Mouse (Mus musculus): Measurements from ENCODE around the gene Ubxn6. TPM values are rescaled to one million over a fixed set of nuclear protein-coding genes. Genes with fewer than 3 reads are reported as not detected.

Ubxn6 gene
- polyA plus RNA-seq, 1 experiment = 45.3 TPM

DNA sequence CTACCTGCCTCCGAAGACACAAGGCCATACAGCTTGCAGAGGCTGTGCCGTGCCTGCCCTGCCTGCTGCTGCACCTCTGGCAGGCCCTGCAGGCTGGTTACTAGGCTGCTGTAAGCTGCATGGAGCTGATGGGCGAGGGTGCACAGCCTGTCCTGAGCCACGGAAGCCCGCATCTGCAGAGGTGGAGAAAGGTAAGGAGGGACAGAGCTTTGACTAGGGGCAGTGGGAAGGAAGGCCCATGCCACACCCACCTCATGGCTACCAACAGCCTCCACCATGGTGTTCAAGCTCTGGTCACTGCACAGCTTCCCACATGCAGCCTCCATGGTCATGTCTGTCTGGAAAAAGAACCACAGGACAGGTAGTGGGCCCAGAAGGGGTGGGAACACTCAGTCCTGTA lies 27.3 kb upstream of the Ubxn6 start:
- DNase-seq (ENCODE audit: low read depth in 1 of 2, low spot score in 2 of 2) = no peak
- H3K4me1 ChIP-seq (ENCODE audit: control insufficient read depth, insufficient read depth, insufficient read length) = no peaks in the 10 kb centered on the region
- peaks cover 44% of the 10 kb centered on the region for H3K36me3 ChIP-seq (ENCODE audit: control insufficient read depth, insufficient read depth, low read length)
- TF ChIP-seq CTCF (IDR thresholded peaks at IDR 0.05; ENCODE audit: extremely low read depth, insufficient read depth, insufficient read length, insufficient replicate concordance) (no peak), POLR2A (IDR thresholded peaks at IDR 0.05; ENCODE audit: low read depth, low read length) (no peak)
- H3K4me3 ChIP-seq (ENCODE audit: extremely low read depth, insufficient read depth, insufficient read length) = no peak overlapping the region
- H3K27me3 ChIP-seq (ENCODE audit: control insufficient read depth, insufficient read depth, low read length) = no peaks in the 10 kb centered on the region
- WGBS = 92% methylated on average over 5 of the region's 5 CpGs
- H3K27ac ChIP-seq (ENCODE audit: insufficient read depth, low read length) = no peak overlapping the region

DNA sequence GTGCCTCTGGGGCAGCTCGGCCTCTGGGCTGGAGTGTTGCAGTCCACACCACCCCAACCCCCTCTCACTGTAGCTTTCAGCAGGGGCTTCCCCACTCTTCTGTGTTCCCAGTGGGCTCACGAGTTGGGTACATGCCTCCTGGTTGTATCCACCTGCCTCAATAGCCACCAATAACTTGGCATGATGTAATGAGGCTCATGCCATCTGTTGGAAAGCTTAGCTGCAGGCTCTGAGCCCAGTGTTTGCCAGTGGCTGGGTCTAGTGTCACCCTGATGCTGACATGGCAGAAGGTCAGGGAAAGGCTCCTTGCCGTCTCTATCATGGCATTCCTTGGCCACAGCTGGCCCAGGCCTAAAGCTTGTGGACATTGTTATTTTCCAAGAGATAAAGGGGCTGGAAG lies 26.0 kb upstream of the Ubxn6 start:
- no peak for DNase-seq (ENCODE audit: low read depth in 1 of 2, low spot score in 2 of 2)
- Histone ChIP-seq H3K36me3 (ENCODE audit: control insufficient read depth, insufficient read depth, low read length) (peaks cover 57% of the 10 kb centered on the region), H3K27ac (ENCODE audit: insufficient read depth, low read length) (no peak overlapping the region), H3K4me1 (ENCODE audit: control insufficient read depth, insufficient read depth, insufficient read length) (no peaks in the 10 kb centered on the region), H3K27me3 (ENCODE audit: control insufficient read depth, insufficient read depth, low read length) (no peaks in the 10 kb centered on the region), H3K4me3 (ENCODE audit: extremely low read depth, insufficient read depth, insufficient read length) (no peak overlapping the region)
- TF ChIP-seq CTCF (IDR thresholded peaks at IDR 0.05; ENCODE audit: extremely low read depth, insufficient read depth, insufficient read length, insufficient replicate concordance) = no peak
- no peak for TF ChIP-seq POLR2A (IDR thresholded peaks at IDR 0.05; ENCODE audit: low read depth, low read length)
- 92% methylated on average over 3 of the region's 3 CpGs for WGBS

DNA sequence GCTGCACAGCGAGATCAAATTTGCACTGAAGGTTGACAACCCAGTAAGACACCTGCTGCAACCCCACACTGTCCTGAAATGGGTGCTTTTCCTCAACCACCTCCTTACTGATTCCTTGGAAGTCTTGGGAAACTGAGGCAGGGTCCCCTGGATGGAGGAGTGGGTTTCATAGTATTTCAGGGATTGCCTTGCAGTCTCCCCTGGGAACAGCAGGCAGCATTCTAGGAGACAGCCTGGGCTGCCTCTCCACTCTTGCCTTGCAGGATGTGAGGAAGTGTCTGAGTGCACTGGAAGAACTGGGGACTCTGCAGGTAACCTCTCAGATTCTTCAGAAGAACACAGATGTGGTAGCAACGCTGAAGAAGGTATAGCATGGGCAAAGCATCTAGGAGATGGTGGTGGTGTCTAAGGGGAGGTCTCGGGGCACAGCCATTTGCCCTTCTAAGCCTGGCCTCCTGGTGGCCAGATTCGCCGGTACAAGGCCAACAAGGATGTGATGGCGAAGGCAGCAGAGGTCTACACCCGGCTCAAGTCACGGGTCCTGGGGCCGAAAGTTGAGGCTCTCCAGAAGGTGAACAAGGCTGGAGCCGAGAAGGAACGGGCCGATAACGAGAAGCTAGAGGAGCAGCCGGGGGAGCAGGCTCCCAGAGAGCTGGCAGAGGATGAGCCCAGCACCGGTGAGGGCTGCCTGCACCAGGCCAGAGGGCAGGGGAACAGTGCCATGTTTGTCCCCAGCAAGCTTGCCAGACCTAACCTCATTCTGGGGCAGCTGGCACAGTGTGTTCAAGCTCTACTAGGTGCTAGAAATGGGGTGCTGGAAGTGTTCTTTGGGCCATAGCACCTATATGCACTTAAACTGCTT lies 24.1 kb upstream of the Ubxn6 start:
- Histone ChIP-seq H3K36me3 (ENCODE audit: control insufficient read depth, insufficient read depth, low read length) (peaks cover 59% of the 10 kb centered on the region), H3K4me1 (ENCODE audit: control insufficient read depth, insufficient read depth, insufficient read length) (no peaks in the 10 kb centered on the region), H3K4me3 (ENCODE audit: extremely low read depth, insufficient read depth, insufficient read length) (no peak overlapping the region), H3K27ac (ENCODE audit: insufficient read depth, low read length) (no peak overlapping the region), H3K27me3 (ENCODE audit: control insufficient read depth, insufficient read depth, low read length) (no peaks in the 10 kb centered on the region)
- WGBS = 93% methylated on average over 15 of the region's 15 CpGs
- TF ChIP-seq POLR2A (IDR thresholded peaks at IDR 0.05; ENCODE audit: low read depth, low read length) (no peak), CTCF (IDR thresholded peaks at IDR 0.05; ENCODE audit: extremely low read depth, insufficient read depth, insufficient read length, insufficient replicate concordance) (no peak)
- no peak for DNase-seq (ENCODE audit: low read depth in 1 of 2, low spot score in 2 of 2)

DNA sequence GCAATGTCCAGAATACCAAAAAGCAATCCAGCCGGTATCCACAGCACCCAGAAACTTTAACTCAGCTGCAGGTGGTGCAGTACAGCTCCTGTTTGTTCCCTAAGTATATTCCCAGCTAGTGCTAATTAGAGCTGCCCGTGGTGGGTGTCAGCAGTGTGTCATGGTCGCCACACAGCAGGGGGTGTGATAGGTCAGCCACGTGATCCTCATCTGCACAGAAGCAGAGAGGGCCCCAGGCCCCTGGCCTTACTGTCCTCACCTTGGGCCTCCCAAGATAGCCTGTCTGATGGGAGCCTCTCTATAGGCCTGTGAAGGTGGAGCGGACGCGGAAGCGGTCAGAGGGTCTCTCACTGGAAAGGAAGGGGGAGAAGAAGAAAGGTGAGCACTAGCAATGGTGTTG lies 23.4 kb upstream of the Ubxn6 start:
- TF ChIP-seq CTCF (IDR thresholded peaks at IDR 0.05; ENCODE audit: extremely low read depth, insufficient read depth, insufficient read length, insufficient replicate concordance) (no peak), POLR2A (IDR thresholded peaks at IDR 0.05; ENCODE audit: low read depth, low read length) (no peak)
- no peak overlapping the region for H3K4me3 ChIP-seq (ENCODE audit: extremely low read depth, insufficient read depth, insufficient read length)
- H3K4me1 ChIP-seq (ENCODE audit: control insufficient read depth, insufficient read depth, insufficient read length) = no peaks in the 10 kb centered on the region
- peaks cover 60% of the 10 kb centered on the region for H3K36me3 ChIP-seq (ENCODE audit: control insufficient read depth, insufficient read depth, low read length)
- DNase-seq (ENCODE audit: low read depth in 1 of 2, low spot score in 2 of 2) = no peak
- H3K27ac ChIP-seq (ENCODE audit: insufficient read depth, low read length) = no peak overlapping the region
- no peaks in the 10 kb centered on the region for H3K27me3 ChIP-seq (ENCODE audit: control insufficient read depth, insufficient read depth, low read length)
- WGBS = 92% methylated on average over 8 of the region's 8 CpGs

DNA sequence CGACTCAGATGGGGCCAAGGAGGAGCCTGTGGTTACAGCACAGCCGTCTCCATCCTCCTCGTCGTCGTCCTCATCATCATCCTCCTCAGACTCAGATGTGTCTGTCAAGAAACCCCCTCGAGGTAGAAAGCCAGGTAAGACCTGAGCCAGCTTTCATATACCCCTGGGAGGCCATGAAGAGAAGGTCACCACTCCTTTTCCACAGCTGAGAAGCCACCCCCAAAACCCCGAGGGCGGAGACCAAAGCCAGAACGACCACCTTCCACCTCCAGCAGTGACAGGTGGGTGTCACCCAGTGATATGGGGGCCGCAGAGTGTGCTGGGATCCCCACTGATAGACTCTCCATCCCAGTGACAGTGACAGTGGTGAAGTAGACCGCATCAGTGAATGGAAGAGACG lies 22.1 kb upstream of the Ubxn6 start:
- H3K4me3 ChIP-seq (ENCODE audit: extremely low read depth, insufficient read depth, insufficient read length) = no peak overlapping the region
- no peaks in the 10 kb centered on the region for H3K27me3 ChIP-seq (ENCODE audit: control insufficient read depth, insufficient read depth, low read length)
- TF ChIP-seq POLR2A (IDR thresholded peaks at IDR 0.05; ENCODE audit: low read depth, low read length) (no peak), CTCF (IDR thresholded peaks at IDR 0.05; ENCODE audit: extremely low read depth, insufficient read depth, insufficient read length, insufficient replicate concordance) (no peak)
- 96% methylated on average over 12 of the region's 12 CpGs for WGBS
- no peak for DNase-seq (ENCODE audit: low read depth in 1 of 2, low spot score in 2 of 2)
- no peak overlapping the region for H3K27ac ChIP-seq (ENCODE audit: insufficient read depth, low read length)
- H3K4me1 ChIP-seq (ENCODE audit: control insufficient read depth, insufficient read depth, insufficient read length) = no peaks in the 10 kb centered on the region
- peaks cover 54% of the 10 kb centered on the region for H3K36me3 ChIP-seq (ENCODE audit: control insufficient read depth, insufficient read depth, low read length)

DNA sequence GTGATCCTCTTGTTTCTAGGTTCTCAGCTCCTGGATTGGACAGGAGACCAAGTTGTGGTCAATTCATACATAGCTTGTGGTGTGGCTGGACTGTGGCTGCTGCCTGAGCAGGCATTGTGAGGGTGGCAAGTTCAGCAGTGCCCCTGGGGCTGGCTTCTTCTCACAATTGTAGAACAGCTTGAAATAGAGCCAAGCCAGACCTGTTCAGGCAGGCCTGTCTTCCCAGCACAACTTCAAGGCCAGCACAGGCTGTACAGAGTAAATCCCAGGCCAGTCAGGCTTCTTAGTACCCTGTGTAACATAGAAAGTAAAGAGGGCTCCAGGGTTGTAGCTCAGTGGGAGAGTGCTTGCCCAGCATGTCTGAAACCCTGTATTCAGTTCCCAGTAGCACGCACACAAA lies 18.0 kb upstream of the Ubxn6 start:
- no peak for DNase-seq (ENCODE audit: low read depth in 1 of 2, low spot score in 2 of 2)
- TF ChIP-seq CTCF (IDR thresholded peaks at IDR 0.05; ENCODE audit: extremely low read depth, insufficient read depth, insufficient read length, insufficient replicate concordance) = no peak
- no peak for TF ChIP-seq POLR2A (IDR thresholded peaks at IDR 0.05; ENCODE audit: low read depth, low read length)
- WGBS = 100% methylated on average over 1 of the region's 1 CpGs
- Histone ChIP-seq H3K4me1 (ENCODE audit: control insufficient read depth, insufficient read depth, insufficient read length) (no peaks in the 10 kb centered on the region), H3K27me3 (ENCODE audit: control insufficient read depth, insufficient read depth, low read length) (no peaks in the 10 kb centered on the region), H3K4me3 (ENCODE audit: extremely low read depth, insufficient read depth, insufficient read length) (no peak overlapping the region), H3K27ac (ENCODE audit: insufficient read depth, low read length) (no peak overlapping the region), H3K36me3 (ENCODE audit: control insufficient read depth, insufficient read depth, low read length) (peaks cover 25% of the 10 kb centered on the region)

DNA sequence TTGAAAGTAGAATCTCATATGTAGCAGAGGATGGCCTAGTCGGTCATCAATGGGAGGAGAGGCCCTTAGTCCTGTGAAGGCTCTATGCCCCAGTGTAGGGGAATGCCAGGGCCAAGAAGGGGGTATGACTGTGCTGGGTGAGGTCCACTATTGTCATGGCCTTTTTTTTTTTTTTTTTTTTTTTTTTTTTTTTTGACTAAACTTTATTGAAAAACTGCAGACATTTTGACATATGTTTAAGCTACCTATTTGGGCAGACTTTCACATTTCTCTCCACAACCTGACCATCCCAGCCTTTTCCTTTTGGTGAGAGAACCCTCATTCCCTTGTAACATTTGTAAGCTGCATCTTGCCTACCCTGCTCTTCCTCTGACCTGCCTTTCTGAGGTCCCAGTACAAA lies 17.5 kb upstream of the Ubxn6 start:
- H3K4me1 ChIP-seq (ENCODE audit: control insufficient read depth, insufficient read depth, insufficient read length) = no peaks in the 10 kb centered on the region
- H3K27me3 ChIP-seq (ENCODE audit: control insufficient read depth, insufficient read depth, low read length) = no peaks in the 10 kb centered on the region
- WGBS = 86% methylated on average over 1 of the region's 1 CpGs
- H3K36me3 ChIP-seq (ENCODE audit: control insufficient read depth, insufficient read depth, low read length) = peaks cover 21% of the 10 kb centered on the region
- no peak overlapping the region for H3K4me3 ChIP-seq (ENCODE audit: extremely low read depth, insufficient read depth, insufficient read length)
- no peak overlapping the region for H3K27ac ChIP-seq (ENCODE audit: insufficient read depth, low read length)
- DNase-seq (ENCODE audit: low read depth in 1 of 2, low spot score in 2 of 2) = no peak
- TF ChIP-seq CTCF (IDR thresholded peaks at IDR 0.05; ENCODE audit: extremely low read depth, insufficient read depth, insufficient read length, insufficient replicate concordance) (no peak), POLR2A (IDR thresholded peaks at IDR 0.05; ENCODE audit: low read depth, low read length) (no peak)
